Mouse (Mus musculus) kidney, postnatal 36 days (tissue): Measurements from ENCODE around the gene Irf3.

Experiments
- DNase-seq, 2 experiments: peaks; one replicate each; pipeline ENCODE4 v3.0.0; 2021 to 2022; ENCODE audit warnings: mixed read lengths in 2 of 2

The Irf3 gene

DNA sequence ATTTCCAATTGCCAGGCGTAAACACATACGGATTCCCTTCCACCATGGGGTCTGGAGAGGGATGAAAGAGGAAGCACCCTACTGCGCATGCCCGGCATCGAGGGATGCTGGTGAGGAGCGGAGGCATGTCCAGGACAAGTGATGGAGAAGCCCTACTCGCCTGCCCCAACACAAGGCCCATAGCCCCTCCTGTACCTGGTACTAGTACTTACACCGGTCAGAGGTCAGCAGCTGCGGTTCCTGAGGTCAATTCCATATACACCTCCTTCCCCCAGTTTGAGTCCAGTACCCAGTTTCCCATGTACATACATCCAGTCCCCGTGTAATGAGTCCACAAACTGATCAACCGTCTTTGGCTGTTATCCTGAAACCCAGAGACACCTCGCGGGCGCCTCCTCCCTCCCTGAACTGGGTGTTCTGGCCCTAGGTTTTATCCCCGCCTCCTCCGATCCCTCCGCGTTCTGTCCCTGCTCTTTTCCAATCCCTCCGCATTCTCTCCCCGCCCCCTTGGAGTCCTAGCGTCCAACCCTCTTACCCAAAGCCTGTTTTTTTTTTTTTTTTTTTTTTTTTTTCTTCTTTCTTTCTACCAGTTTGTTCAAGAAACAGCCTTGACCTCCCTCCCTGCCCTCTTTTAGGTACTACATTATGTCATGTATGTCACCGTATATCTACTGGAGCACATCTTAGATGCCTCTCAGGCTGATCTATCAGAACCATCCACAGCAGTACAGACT is 22.9 kb upstream of the Irf3 start, which contains the start of gene Cpt1c:
TSS of gene Cpt1c (minus strand) at position 469 of the 734 bp plus-strand sequence.
- peak; percentile 75 to 80 for DNase-seq

DNA sequence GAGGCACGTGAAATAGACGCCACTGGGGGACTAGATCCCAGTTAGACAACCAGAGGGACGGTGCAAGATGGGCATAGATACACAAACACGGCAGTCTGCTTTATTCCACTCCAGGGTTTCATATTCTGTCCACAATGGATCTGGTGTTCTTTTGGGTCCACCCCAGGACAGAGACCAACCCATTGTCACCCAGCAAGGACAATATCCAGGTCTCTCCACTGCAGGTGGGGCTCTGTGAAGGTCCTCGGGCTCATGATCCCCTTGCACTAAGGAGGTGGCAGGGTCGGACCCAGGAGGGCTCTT is 22.4 kb upstream of the Irf3 start:
- DNase-seq: no peak

DNA sequence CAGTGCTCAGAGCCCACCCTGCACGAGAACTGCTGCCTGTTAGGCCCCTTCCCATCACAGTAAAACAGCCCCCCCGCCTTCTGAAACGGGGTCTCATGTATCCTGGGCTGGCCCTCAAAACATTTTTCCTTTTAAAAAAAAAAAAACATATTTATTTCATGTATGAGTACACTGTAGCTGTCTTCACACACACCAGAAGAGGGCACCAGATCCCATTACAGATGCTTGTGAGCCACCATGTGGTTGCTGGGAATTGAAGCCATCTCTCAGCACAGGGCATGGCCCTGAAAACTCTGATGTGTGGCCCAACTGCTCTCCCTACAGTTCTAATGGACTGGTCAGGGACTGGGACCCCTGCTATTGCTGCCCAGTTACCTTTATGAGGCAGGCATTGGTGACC is 19.1 kb upstream of the Irf3 start:
- DNase-seq: no peak

DNA sequence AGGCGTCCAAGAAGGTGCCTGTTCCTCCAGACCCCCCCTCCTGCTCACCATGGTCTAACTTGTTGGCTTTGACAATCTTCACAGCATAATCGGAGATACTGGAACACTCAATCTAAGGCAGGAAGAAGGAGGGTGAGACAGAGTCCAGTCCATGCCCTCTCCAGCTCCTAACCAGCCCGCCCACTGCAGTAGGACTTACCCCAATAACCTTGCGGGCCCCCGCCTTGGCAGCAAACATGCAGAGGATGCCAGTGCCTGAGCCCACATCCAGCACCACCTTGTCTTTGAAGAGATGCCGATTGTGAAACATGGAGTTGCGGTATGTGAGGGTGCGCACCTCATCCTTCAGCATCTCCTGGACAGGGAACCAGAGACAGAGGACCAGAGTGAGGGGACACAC is 15.9 kb upstream of the Irf3 start:
- no peak for DNase-seq

DNA sequence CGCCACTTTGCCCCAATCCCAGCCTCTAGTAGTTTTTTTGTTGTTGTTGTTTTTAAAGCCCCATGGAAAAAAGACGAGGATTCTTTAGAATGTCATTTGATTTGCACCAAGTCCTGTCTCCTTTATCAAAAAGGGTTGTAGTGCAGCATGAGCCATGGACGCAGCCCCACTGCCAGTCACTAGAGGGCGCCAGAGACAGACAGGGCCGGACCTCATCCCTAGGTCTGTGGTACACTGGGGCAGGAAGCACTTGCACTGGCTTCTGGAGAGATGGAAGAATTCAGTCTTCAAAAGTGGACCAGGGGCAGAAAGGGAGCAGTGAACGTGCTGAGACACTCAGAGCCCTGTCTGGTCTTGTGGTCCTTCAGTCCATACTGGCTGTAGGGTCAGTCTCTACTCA is 14.4 kb upstream of the Irf3 start:
- peak; percentile 90 to 95 for DNase-seq

DNA sequence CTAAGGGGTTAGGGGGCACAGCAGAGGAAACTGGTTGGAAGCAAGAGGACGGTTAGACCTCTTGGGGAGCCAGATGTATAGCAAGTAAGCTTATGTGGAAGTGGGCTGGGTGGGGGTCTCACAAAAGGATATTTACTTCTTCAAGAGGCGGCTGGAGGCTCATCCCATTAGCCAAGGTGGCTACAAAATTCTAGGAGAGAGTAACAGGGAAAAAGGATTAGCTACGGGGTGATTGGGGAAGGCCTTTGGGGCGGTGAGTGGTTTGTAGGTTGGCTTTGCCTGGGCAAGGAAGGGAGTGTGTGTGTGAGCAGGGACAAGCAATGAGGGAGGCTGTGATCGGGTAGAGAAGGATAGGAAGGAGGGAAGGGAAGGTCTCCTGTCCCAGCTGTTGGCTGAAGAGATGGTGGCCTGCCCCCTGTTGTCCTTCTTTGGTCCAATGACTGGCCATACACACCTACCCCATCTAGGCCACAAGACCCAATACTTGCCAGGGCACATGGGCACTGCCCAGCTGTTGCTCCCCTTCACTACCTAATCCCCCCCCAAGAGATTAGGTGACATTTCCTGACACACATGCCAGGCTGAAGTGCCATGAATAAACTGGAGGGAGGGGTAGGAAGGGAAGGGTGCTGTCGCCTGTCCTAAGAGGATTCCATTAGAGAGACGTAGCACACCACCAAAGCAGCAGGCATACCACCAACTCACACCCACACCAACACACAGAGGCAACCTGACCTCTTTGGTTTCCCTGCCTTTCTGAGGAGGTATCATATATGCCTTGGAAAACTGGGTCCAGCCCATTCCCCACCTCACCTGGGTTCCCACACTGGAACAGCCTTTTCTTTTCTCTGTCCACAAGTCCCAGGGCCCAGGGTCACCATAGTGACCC is 13.3 kb upstream of the Irf3 start:
- DNase-seq: no peak

DNA sequence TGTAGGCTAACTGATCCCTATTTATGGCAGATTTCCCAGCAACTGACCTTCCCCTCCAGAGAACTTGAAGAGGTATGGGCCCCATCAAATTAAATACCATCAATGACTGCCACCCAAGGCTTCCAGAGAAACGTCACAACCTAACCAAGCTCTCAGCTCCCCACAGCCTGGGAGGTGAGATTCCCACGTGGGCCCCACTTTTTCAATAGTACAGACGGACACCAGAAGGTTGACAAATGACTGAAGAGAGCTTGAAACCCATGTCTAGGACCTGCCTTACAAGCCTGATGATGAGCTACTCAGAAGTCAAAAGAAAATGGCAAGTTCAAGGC is 12.6 kb upstream of the Irf3 start:
- DNase-seq: no peak

DNA sequence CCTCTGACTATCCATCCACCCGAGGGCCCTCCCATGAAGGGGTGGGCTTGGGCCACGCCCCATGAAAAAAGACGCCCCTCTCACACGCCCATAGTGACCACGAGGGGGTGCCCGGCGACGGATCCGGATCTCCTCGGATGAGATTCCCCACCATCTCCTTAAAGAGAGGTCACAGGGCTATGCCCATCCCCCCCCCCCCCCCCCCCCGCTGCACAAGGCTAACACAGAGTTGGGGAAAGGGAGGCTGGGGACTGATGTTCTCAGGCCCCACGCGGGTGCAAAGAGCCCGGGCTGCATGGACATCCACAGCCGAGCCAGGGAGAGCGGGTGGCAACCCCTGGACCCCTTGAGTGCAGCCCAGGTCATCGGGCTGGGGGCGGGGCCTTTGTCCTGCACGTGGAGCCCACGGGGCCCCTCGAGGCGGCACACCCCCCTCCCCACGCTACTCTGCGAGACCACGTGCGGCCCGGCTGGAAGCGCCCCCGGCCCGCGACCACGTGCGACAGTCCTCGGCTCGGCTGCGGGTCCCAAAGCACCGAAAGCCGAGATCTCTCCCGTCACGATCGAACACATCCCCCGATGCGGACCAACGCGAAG is 11.8 kb upstream of the Irf3 start:
- peak; percentile 65 to 76 for DNase-seq

DNA sequence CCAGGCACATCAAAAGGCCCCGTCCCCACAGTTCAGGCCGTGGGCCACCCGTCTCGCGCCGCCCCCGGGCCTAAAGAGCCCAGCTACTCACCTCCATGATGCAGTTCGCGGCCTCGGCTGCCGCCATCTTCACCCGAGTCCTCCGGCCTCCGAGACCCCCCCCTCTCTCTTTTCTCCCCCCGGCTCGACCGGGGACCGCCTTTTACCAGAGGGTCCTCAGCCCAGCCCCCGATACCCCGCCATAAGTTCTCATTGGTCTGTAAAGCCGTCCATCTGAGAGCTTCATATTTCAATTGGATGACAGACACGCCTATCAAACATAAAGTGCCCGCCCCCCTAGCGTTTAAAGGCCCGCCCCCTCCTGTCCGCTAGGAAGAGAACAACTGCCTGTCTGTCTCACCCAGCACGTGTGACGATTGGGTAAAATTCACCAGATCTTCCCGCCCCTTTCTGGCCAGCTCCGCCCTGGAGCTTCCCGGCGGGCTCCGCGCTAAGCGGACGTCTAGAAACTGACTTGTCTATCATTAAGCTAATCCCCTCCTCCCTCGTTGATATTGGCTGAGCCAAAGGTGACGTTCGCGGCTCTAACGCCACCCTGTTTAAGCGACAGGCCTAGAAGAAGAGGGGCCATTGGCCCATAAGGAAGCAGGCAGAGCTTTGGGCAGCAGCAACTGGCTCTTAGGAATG is 11.1 kb upstream of the Irf3 start, which contains the start of gene Prmt1:
TSS of gene Prmt1 (minus strand) at position 377 of the 687 bp plus-strand sequence.
- DNase-seq: peak; percentile 96 to 99

DNA sequence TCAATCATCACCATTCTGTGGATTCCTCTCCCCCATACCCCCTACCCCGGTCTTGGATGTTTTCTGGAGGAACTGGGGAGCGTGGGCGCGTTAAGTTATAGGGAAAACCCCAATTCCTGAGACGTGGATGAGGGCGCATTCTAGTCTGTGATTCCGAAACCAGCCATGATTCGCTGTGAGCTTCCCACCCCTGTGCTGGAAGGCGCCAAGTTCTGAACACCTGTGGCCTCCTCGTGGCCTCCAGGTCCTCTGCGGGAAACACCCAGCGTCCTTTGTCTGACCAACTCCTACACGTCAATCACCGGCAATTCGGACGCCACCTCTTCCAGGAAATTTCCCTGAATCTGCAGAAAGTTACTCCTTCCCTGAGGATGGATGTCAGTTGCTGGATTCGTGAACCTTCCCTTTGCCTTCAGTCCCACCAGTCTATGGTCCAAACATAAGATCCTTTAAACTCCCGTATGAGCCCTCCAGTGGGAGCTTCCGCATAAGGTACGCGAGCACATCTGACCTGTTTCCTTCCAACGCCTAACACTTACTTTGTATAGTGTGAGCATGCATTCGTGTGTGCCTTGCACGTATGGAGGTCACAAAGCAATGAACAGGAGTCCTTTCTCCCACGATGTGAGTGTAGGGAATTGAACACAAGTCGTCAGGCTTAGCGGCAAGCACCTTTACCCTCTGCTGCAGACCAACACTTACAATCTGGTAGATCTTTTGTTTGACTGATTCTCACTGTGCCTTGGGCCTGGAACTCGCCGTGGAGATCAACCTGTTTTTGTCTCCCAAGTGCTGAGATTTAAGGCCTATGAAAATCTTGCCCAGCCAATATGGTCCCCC is 10.3 kb upstream of the Irf3 start:
- no peak for DNase-seq

DNA sequence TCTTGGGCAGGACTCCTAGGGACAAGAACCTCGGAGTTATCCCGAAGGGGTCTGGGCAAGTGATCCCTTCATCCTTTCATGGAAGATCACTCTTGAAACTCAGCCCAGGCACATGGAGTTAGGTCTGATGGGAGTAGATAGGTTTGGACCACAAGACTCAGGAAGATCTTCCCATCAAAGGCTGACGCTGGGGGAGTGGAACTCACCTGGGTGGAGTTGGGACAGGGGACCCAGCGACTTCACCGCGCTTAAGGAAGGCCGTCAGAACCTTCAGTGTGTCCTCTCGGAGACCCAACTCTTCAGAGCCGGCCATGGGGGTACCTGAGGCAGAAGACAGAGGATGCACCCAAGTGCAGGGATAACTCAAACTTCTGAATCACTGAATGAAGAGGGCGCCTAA is 776 bp upstream of the Irf3 start:
- DNase-seq: no peak

DNA sequence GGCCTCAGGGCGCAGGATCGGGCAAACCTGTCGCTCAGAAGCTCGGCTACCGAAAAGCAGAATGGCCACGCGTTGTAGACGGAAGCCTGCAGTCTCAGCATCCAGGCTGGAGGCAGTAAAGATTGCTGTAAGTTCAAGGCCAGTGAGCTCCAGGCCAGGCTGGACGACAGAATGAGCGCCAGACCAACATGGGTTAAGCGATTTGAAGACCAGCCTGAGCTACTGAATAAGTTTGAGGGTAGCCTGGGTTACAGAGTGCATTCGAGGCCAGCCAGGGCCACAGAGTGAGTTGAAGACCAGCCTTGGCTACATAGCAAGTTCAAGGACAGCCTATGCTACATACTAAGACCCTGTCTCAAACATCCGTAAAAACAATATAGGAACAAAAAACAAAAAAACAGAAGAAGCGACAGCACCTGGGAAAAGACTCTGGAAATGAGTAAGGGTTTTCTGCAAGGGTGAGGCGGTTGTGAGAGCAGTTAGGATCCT is 536 bp downstream of the Irf3 start:
- DNase-seq: no peak

DNA sequence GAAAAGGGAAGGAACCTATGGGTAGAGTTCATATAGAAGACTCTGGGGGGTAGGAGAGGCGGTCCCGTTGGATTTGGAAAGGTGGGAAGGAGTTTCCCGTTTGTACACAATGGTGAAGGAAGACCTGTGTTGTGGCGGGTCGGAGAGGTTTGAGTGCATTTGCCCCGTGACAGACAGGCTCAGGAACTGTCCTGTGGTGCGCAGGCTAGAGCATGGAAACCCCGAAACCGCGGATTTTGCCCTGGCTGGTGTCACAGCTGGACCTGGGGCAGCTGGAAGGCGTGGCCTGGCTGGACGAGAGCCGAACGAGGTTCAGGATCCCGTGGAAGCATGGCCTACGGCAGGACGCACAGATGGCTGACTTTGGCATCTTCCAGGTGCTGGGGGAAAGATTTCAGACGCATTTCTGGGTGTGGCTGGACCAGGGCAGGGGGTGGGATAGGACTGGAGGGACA is 1.1 kb downstream of the Irf3 start, which contains the start of gene Bcl2l12:
TSS of gene Bcl2l12 (minus strand) at position 212 of the 455 bp plus-strand sequence.
- DNase-seq: peak; percentile 85 to 89

DNA sequence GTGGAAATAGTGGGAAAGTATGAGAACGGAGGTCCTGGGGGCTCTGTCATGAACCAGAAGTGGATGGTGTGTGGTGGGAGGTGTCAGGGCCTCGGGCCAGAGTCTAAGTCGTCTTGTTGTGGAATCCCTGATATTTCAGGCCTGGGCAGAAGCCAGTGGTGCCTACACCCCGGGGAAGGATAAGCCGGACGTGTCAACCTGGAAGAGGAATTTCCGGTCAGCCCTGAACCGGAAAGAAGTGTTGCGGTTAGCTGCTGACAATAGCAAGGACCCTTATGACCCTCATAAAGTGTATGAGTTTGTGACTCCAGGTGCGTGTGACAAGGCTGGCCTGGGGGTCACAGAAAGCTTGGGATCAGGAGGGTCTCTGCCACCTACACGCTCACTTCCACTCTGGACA is 2.3 kb downstream of the Irf3 start:
- DNase-seq: peak; percentile 53 to 56

DNA sequence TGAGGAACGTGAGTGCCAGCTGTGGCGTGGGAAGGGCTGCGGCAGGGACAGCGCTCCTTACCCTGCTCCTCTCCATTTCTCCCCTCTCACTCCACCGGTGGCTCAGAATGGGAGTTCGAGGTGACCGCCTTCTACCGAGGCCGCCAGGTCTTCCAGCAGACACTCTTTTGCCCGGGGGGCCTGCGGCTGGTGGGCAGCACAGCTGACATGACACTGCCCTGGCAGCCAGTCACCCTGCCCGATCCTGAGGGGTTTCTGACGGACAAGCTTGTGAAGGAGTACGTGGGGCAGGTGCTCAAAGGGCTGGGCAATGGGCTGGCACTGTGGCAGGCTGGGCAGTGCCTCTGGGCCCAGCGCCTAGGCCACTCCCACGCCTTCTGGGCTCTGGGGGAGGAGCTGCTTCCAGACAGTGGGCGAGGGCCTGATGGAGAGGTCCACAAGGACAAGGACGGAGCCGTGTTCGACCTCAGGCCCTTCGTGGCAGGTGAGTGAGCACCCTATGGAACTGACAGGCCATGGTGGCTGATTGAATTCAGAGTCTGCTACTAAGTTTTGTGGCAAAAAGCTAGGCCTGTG is 3.2 kb downstream of the Irf3 start:
- DNase-seq: peak in 1 of 2 experiments; percentile 34

DNA sequence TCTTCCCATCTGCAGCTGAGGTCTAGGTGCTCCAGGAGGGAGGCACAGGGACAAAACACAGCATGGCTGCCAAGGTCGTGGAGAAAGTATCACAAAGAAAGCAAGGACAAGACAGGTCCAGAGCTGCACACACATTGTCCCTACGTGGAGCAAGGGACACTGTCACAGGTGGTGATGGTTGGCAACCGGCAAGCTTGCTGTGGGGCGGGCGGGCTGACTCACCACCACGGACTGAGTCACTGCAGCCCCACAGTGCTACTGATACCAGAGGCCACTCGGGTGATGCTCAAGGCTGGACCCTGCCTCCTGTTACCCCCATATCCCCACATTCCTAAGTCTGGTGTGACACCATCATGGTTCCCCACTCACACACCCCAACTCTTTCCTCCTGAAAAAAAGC is 5.0 kb downstream of the Irf3 start:
- DNase-seq: no peak

DNA sequence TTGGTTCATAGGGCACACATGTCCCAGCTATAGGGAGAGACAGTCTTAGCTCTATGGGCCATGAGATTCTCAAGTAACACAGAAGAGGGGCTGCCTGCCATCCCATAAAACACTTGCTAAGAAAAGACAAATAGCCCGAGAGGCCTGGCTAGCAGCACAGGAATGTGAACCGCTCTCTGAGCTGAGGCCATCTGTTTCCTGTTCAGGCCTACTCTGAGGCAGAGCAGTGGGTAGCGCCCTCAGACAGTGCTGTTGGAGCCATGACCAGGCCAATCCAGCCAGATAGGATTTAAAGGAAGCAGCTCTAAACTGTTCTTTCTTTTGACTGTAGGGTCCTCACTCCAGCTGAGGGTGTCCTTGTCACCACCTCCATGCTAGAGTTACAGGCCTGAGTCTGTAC is 7.1 kb downstream of the Irf3 start:
- peak in 1 of 2 experiments; percentile 27 for DNase-seq

DNA sequence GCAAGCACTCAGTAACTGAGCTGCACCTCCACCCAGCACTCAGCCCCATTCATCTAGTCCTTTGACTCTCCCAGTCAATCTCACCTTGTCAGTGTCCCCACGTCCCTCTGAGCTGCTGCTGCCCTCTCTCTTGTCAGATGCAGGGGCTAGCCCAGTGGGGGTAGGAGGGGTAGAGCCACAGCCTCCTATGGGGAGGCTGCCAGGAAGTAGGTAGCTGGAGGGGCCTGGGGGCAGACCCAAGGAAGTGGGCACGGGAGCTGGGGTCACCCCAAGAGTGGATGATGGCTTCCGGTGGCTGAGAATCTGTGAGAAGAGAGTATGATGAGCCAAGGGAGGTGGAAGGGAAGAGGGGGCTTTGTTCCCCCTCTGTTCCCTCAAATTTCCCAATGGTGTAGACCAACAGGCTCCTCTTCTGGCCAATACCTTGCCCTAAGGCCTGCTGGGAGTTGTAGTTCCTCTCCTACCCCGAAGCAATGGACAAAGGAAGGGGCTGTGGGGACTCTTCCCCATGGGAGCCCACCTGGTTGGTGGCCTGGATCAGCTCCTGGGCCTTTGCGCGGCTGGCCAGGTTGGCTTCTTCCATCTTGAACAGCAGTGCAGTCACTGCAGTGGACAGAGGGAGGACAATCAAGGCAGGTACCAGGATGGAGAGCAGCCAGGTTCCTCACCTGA is 8.0 kb downstream of the Irf3 start:
- DNase-seq: no peak

DNA sequence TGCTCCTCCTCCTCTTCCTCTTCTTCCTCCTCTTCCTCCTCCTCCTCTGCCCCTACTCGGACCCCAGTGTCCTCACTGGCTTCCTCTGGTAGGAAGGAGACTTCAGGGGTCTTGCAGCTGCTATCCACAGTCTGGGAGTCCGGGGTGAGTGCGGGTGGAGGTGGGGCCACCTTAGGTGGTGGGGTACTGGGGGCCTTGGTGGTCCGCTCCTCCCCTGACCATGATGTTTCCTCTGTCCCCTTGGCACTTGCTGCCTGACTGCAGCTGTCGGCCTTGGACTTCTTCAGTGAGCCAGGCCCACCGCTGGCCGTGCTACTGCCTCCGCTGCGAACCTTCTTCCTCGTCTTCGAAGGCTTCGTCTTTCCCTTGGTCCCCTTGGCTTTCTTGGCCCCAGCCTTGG is 9.1 kb downstream of the Irf3 start:
- DNase-seq: no peak

DNA sequence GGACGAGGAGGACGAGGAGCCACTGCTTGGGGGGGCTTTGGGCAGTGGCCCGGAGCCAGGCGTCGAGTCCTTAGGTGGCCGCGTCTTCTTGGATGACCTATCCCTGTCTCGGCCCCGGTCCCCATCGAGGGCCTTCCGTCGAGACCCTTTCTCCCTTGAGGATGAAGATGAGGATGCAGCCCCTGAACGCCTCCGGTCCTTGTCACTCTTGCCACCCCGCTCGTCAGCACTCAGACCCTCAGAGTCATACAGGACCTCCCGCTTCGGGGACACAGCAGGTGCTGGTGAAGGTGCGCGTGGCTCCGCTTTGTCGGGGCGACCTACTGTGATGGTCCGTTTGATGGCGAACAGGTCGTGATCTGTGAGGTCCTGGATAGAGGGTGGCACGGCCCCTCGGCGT is 9.7 kb downstream of the Irf3 start:
- DNase-seq: no peak

DNA sequence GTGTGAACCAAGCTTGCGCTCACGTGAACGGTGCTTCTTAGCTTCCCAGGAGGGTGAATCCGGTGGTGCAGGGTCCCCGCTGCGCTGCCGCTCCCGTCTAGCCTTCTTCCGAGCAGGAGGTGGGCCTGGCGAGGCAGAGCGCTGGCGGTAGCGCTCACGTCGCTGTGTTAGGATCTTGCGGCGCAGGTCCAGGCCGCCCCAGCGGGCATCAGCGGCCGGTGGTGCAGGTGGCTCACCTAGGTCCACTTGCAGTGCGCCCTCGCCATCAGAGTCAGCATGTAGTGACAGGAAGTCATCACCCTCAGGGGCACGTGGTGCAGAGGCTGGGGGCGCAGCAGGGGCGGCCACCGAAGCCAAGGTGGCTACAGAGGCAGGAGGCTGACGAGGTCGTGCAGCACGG is 10.4 kb downstream of the Irf3 start:
- DNase-seq: no peak
